In the genomic region with DNA sequence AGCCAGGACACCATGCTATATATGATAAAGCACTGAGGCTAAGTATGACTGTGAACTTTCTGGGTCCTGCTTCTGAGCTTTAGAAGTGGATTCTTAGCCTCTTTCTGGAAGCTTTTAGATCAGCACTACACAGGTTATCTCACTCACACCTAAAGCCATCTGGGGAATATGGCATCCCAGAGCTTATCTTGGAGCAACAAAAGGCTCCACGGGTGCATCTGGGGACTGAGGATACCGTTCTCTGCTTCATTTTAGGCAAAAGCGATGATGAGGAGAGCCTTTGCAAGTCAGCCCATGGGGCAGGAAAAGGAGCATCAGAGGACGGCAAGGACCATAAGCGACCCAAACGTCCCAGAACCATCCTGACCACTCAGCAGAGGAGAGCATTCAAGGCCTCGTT, we compare ENCODE assay signal across 22 mouse cellular contexts.
"Had no signal": no experiment of that assay in that cellular context is flagged by ENCODE, and none has a peak within 500 bp of the region (broad histone marks: within the 10 kb centered on the region; RNA-seq: fewer than 3 reads in every experiment).

No protein-coding gene starts in this region.

- DNase-seq: lung, adult 2 months; lung, postnatal 14 days; lung, postnatal 36 days; midbrain, embryonic 14.5 days; retina, postnatal 1 day; right cerebral cortex, adult 18-20 months; right cerebral cortex, postnatal 25 days; right cerebral cortex, postnatal 4 days; spleen, adult 18-20 months; thymus, adult 18-20 months; thymus, postnatal 14 days; thymus, postnatal 36 days had no signal

- ATAC-seq: lung, postnatal 0 days; midbrain, embryonic 16.5 days had no signal

- H3K4me2 ChIP-seq: lung, embryonic 15.5 days; midbrain, embryonic 12.5 days; neural tube, embryonic 13.5 days; neural tube, embryonic 15.5 days had no signal

- H3K36me3 ChIP-seq: lung, embryonic 15.5 days; midbrain, embryonic 12.5 days; neural tube, embryonic 13.5 days; neural tube, embryonic 15.5 days had no signal

- H3K4me1 ChIP-seq: lung, embryonic 15.5 days; megakaryocyte, embryonic 14.5 days; midbrain, embryonic 10.5 days; midbrain, embryonic 12.5 days; neural tube, embryonic 13.5 days; neural tube, embryonic 15.5 days had no signal

- H3K27ac ChIP-seq: lung, embryonic 15.5 days; macrophage; midbrain, embryonic 10.5 days; midbrain, embryonic 12.5 days; neural tube, embryonic 13.5 days; neural tube, embryonic 15.5 days had no signal

- H3K27me3 ChIP-seq: lung, embryonic 15.5 days; megakaryocyte, embryonic 14.5 days; midbrain, embryonic 12.5 days; neural tube, embryonic 13.5 days; neural tube, embryonic 15.5 days had no signal

- H3K9me3 ChIP-seq: lung, embryonic 15.5 days; megakaryocyte, embryonic 14.5 days; midbrain, embryonic 10.5 days; midbrain, embryonic 12.5 days; neural tube, embryonic 13.5 days; neural tube, embryonic 15.5 days had no signal

- H3K9ac ChIP-seq: lung, embryonic 15.5 days; midbrain, embryonic 12.5 days; neural tube, embryonic 13.5 days; neural tube, embryonic 15.5 days had no signal

- H3K4me3 ChIP-seq: lung, embryonic 15.5 days; megakaryocyte, embryonic 14.5 days; midbrain, embryonic 10.5 days; midbrain, embryonic 12.5 days; myocyte; neural tube, embryonic 13.5 days; neural tube, embryonic 15.5 days had no signal
